13 mouse cellular contexts compared by ENCODE assay signal in genomic region chr16:10788866-10789265, GRCm38 (mm10). TPM values are rescaled to one million over a fixed set of nuclear protein-coding genes. Genes with fewer than 3 reads are reported as not detected.
"Had no signal": no experiment of that assay in that cellular context is flagged by ENCODE, and none has a peak within 500 bp of the region (broad histone marks: within the 10 kb centered on the region; RNA-seq: fewer than 3 reads in every experiment).

No protein-coding gene starts in this region.

- DNase-seq: kidney, adult 9 months; kidney, postnatal 10 days; kidney, postnatal 4 days; liver; liver, embryonic 13.5 days; liver, postnatal 0 days; lung, postnatal 14 days had no signal

- ATAC-seq: liver, postnatal 0 days; midbrain, embryonic 15.5 days had no signal

RNA-seq across cellular contexts. Expression of gene Tnp2, which starts 0.4 kb away (rescaled TPM):
- polyA plus RNA-seq: limb, embryonic 12.5 days; liver, embryonic 13.5 days; liver, postnatal 0 days; lung, embryonic 15.5 days; macrophage; midbrain, embryonic 11.5 days; midbrain, embryonic 15.5 days; neural tube, embryonic 13.5 days had no signal

RNA-seq across cellular contexts. Expression of gene Prm3, which starts 1.8 kb away (rescaled TPM):
- polyA plus RNA-seq: limb, embryonic 12.5 days; liver, embryonic 13.5 days; liver, postnatal 0 days; lung, embryonic 15.5 days; macrophage; midbrain, embryonic 11.5 days; midbrain, embryonic 15.5 days; neural tube, embryonic 13.5 days had no signal

RNA-seq across cellular contexts. Expression of gene Prm2, which starts 7.1 kb away (rescaled TPM):
- polyA plus RNA-seq: limb, embryonic 12.5 days; liver, embryonic 13.5 days; liver, postnatal 0 days; lung, embryonic 15.5 days; macrophage; midbrain, embryonic 11.5 days; midbrain, embryonic 15.5 days; neural tube, embryonic 13.5 days had no signal

RNA-seq across cellular contexts. Expression of gene Prm1, which starts 16.8 kb away (rescaled TPM):
- polyA plus RNA-seq: liver, embryonic 13.5 days; liver, postnatal 0 days; macrophage; midbrain, embryonic 11.5 days had no signal
